Mouse (Mus musculus): ENCODE data around the gene Dnaja2. TPM values are rescaled to one million over a fixed set of nuclear protein-coding genes. Genes with fewer than 3 reads are reported as not detected.

Gene Dnaja2
- polyA plus RNA-seq, 1 experiment = 108 TPM

DNA sequence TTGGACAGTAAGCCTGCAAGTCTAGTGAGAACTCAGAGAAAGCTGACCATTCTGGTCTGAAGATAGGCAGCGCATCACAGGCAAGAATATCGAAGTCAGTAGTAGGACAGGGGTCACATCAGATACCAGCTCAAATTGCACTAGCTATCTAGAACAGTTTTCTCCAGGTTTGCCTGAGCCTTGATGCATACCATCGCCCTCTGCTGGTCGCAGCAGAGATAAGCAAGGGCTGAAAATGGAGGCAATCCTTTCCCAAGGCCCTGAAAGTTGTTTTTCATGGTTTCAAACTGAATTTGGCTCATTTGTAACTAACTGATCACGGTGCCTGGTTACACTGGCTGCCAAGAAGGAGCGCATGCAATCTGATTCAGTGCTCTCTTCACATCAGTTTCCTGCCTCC lies 29.0 kb downstream of the Dnaja2 start:
- WGBS = 27% methylated on average over 6 of the region's 6 CpGs
- DNase-seq = peak; percentile 38 to 53
- no peaks in the 10 kb centered on the region for H3K27me3 ChIP-seq (ENCODE audit: control insufficient read depth, insufficient read depth, low read length)
- TF ChIP-seq POLR2A (IDR thresholded peaks at IDR 0.05; ENCODE audit: borderline replicate concordance, insufficient read depth, low read length) (no peak), CTCF (IDR thresholded peaks at IDR 0.05; ENCODE audit: borderline replicate concordance, insufficient read depth, low read depth, low read length) (peak; percentile 88)
- H3K4me3 ChIP-seq (replicated peaks; ENCODE audit: insufficient read depth, low read depth, low read length) = no peak overlapping the region
- no peaks in the 10 kb centered on the region for H3K4me1 ChIP-seq (ENCODE audit: control insufficient read depth, insufficient read depth, low read length)
- no peak overlapping the region for H3K27ac ChIP-seq (ENCODE audit: insufficient read depth, low read length)

- no peaks in the 10 kb centered on the region for H3K4me1 ChIP-seq (ENCODE audit: control insufficient read depth, insufficient read depth, low read length)
- H3K27me3 ChIP-seq (ENCODE audit: control insufficient read depth, insufficient read depth, low read length) = no peaks in the 10 kb centered on the region
- DNase-seq = no peak
- no peak overlapping the region for H3K27ac ChIP-seq (ENCODE audit: insufficient read depth, low read length)
- TF ChIP-seq POLR2A (IDR thresholded peaks at IDR 0.05; ENCODE audit: borderline replicate concordance, insufficient read depth, low read length) = no peak
- no peak for TF ChIP-seq CTCF (IDR thresholded peaks at IDR 0.05; ENCODE audit: borderline replicate concordance, insufficient read depth, low read depth, low read length)
- H3K4me3 ChIP-seq (replicated peaks; ENCODE audit: insufficient read depth, low read depth, low read length) = no peak overlapping the region
- 93% methylated on average over 7 of the region's 7 CpGs for WGBS
Observed at GRCm38 (mm10) chr8:85524086-85524485, 31.1 kb downstream of the Dnaja2 start.

DNA sequence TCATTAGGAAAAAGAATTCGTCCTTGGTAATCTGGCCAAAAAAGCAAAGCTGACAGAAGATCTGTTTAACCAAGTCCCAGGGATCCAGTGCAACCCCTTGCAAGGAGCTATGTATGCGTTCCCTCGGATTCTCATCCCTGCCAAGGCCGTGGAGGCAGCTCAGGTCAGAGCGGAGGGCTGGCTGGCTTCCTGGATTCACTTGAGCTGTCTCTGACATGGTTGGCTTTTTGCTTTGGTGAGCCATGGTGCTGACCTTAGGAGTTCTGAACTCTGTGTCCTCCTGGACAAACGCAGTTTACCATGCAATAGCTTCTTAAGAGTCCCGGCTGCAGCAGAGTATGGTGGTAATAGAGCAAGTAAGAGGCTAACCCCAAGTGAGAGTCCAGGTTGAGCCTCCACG lies 33.8 kb downstream of the Dnaja2 start:
- no peaks in the 10 kb centered on the region for H3K4me1 ChIP-seq (ENCODE audit: control insufficient read depth, insufficient read depth, low read length)
- 86% methylated on average over 8 of the region's 8 CpGs for WGBS

GRCm38 (mm10) chr8:85520586-85520985 lies 34.6 kb downstream of the Dnaja2 start:
- 93% methylated on average over 4 of the region's 4 CpGs for WGBS
- no peak for TF ChIP-seq CTCF (IDR thresholded peaks at IDR 0.05; ENCODE audit: borderline replicate concordance, insufficient read depth, low read depth, low read length)
- no peak for TF ChIP-seq POLR2A (IDR thresholded peaks at IDR 0.05; ENCODE audit: borderline replicate concordance, insufficient read depth, low read length)
- Histone ChIP-seq H3K27ac (ENCODE audit: insufficient read depth, low read length) (no peak overlapping the region), H3K4me3 (replicated peaks; ENCODE audit: insufficient read depth, low read depth, low read length) (no peak overlapping the region), H3K27me3 (ENCODE audit: control insufficient read depth, insufficient read depth, low read length) (no peaks in the 10 kb centered on the region), H3K4me1 (ENCODE audit: control insufficient read depth, insufficient read depth, low read length) (no peaks in the 10 kb centered on the region)
- DNase-seq = no peak

More for the DNA sequence above, 33.8 kb downstream of the Dnaja2 start:
- Histone ChIP-seq H3K27me3 (ENCODE audit: control insufficient read depth, insufficient read depth, low read length) (no peaks in the 10 kb centered on the region), H3K4me3 (replicated peaks; ENCODE audit: insufficient read depth, low read depth, low read length) (no peak overlapping the region), H3K27ac (ENCODE audit: insufficient read depth, low read length) (no peak overlapping the region)
- no peak for DNase-seq
- no peak for TF ChIP-seq POLR2A (IDR thresholded peaks at IDR 0.05; ENCODE audit: borderline replicate concordance, insufficient read depth, low read length)
- no peak for TF ChIP-seq CTCF (IDR thresholded peaks at IDR 0.05; ENCODE audit: borderline replicate concordance, insufficient read depth, low read depth, low read length)

- Histone ChIP-seq H3K4me3 (replicated peaks; ENCODE audit: insufficient read depth, low read depth, low read length) (no peak overlapping the region), H3K27ac (ENCODE audit: insufficient read depth, low read length) (no peak overlapping the region), H3K4me1 (ENCODE audit: control insufficient read depth, insufficient read depth, low read length) (no peaks in the 10 kb centered on the region), H3K27me3 (ENCODE audit: control insufficient read depth, insufficient read depth, low read length) (no peaks in the 10 kb centered on the region)
- WGBS = 93% methylated on average over 10 of the region's 10 CpGs
- no peak for DNase-seq
- no peak for TF ChIP-seq POLR2A (IDR thresholded peaks at IDR 0.05; ENCODE audit: borderline replicate concordance, insufficient read depth, low read length)
- no peak for TF ChIP-seq CTCF (IDR thresholded peaks at IDR 0.05; ENCODE audit: borderline replicate concordance, insufficient read depth, low read depth, low read length)
Observed at GRCm38 (mm10) chr8:85517956-85518355, 37.2 kb downstream of the Dnaja2 start.

DNA sequence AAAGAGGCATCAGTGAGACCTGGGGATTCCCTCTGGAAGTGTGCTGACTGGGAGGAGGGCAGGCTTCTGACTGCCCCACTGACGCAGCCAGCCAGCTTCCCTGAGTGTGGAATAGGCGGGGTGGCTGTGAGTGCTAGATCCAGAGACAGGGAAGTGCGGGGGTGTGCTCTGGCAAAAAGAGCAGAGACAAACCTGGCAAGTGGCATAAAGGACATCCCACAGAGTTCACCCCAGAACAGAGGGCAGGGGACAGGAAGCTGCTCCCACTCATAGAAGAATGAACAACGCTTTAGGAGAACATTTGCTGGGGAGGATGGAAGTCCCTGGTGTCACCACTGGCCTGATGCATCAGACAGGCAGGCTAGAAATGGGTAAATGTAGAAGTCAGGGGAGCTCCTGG lies 37.8 kb downstream of the Dnaja2 start:
- H3K27ac ChIP-seq (ENCODE audit: insufficient read depth, low read length) = no peak overlapping the region
- no peak for DNase-seq
- TF ChIP-seq POLR2A (IDR thresholded peaks at IDR 0.05; ENCODE audit: borderline replicate concordance, insufficient read depth, low read length) = no peak
- no peak for TF ChIP-seq CTCF (IDR thresholded peaks at IDR 0.05; ENCODE audit: borderline replicate concordance, insufficient read depth, low read depth, low read length)
- WGBS = 73% methylated on average over 4 of the region's 4 CpGs
- H3K4me1 ChIP-seq (ENCODE audit: control insufficient read depth, insufficient read depth, low read length) = no peaks in the 10 kb centered on the region
- no peaks in the 10 kb centered on the region for H3K27me3 ChIP-seq (ENCODE audit: control insufficient read depth, insufficient read depth, low read length)
- H3K4me3 ChIP-seq (replicated peaks; ENCODE audit: insufficient read depth, low read depth, low read length) = no peak overlapping the region

DNA sequence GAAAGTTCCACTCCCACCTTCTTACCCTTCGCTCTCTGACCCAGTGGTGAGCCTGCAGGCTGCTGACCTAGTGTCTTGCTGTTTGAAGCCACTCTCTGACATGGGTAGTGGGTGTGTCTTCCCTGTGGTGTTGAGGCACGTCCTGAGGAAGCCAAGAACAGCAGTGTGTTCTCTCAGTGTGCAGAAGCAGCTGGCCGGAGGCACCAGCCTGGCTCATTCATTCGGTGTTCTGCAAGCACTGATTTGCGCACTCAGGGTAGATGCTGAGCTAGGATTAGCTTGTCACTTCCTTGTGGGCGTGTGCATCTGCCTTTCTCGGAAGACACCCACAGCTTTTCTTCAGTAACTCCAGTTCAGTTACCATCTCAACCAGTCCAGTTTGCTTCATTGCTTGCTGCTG lies 39.8 kb downstream of the Dnaja2 start:
- Histone ChIP-seq H3K4me1 (ENCODE audit: control insufficient read depth, insufficient read depth, low read length) (no peaks in the 10 kb centered on the region), H3K27ac (ENCODE audit: insufficient read depth, low read length) (no peak overlapping the region), H3K4me3 (replicated peaks; ENCODE audit: insufficient read depth, low read depth, low read length) (no peak overlapping the region), H3K27me3 (ENCODE audit: control insufficient read depth, insufficient read depth, low read length) (no peaks in the 10 kb centered on the region)
- WGBS = 66% methylated on average over 7 of the region's 7 CpGs
- DNase-seq = no peak
- no peak for TF ChIP-seq CTCF (IDR thresholded peaks at IDR 0.05; ENCODE audit: borderline replicate concordance, insufficient read depth, low read depth, low read length)

- Histone ChIP-seq H3K27me3 (ENCODE audit: control insufficient read depth, insufficient read depth, low read length) (no peaks in the 10 kb centered on the region), H3K4me3 (replicated peaks; ENCODE audit: insufficient read depth, low read depth, low read length) (no peak overlapping the region), H3K27ac (ENCODE audit: insufficient read depth, low read length) (no peak overlapping the region), H3K4me1 (ENCODE audit: control insufficient read depth, insufficient read depth, low read length) (no peaks in the 10 kb centered on the region)
- no peak for DNase-seq
- 84% methylated on average over 4 of the region's 4 CpGs for WGBS
- no peak for TF ChIP-seq CTCF (IDR thresholded peaks at IDR 0.05; ENCODE audit: borderline replicate concordance, insufficient read depth, low read depth, low read length)
- no peak for TF ChIP-seq POLR2A (IDR thresholded peaks at IDR 0.05; ENCODE audit: borderline replicate concordance, insufficient read depth, low read length)
Observed at GRCm38 (mm10) chr8:85513283-85513682, 41.9 kb downstream of the Dnaja2 start.
